Mouse (Mus musculus): ENCODE data around the gene Hspa1a. TPM values are rescaled to one million over a fixed set of nuclear protein-coding genes. Genes with fewer than 3 reads are reported as not detected.

Gene Hspa1a
- polyA plus RNA-seq, 1 experiment: 1.9 TPM

GRCm38 (mm10) chr17:34927306-34928019 is 44.5 kb downstream of the Hspa1a start:
- H3K27ac ChIP-seq (ENCODE audit: control insufficient read depth, insufficient read depth, low read depth, low read length, poor library complexity): no peak overlapping the region
- TF ChIP-seq CTCF (IDR thresholded peaks at IDR 0.05; ENCODE audit: control insufficient read depth, insufficient read depth, low read length): no peak
- H3K4me3 ChIP-seq (replicated peaks; ENCODE audit: control insufficient read depth, low read depth, low read length): no peak overlapping the region
- 89% methylated on average over 18 of the region's 18 CpGs for WGBS
- no peaks in the 10 kb centered on the region; the same call in 1 of the 2 replicates for H3K4me1 ChIP-seq (ENCODE audit: control insufficient read depth, insufficient read depth, low read length)

GRCm38 (mm10) chr17:34924258-34924657 is 47.7 kb downstream of the Hspa1a start:
- no peak overlapping the region for H3K4me3 ChIP-seq (replicated peaks; ENCODE audit: control insufficient read depth, low read depth, low read length)
- TF ChIP-seq CTCF (IDR thresholded peaks at IDR 0.05; ENCODE audit: control insufficient read depth, insufficient read depth, low read length): no peak
- H3K27ac ChIP-seq (ENCODE audit: control insufficient read depth, insufficient read depth, low read depth, low read length, poor library complexity): no peak overlapping the region
- WGBS: 32% methylated on average over 5 of the region's 5 CpGs
- H3K4me1 ChIP-seq (ENCODE audit: control insufficient read depth, insufficient read depth, low read length): no peaks in the 10 kb centered on the region; the same call in 1 of the 2 replicates

GRCm38 (mm10) chr17:34922939-34923338 is 49.0 kb downstream of the Hspa1a start:
- TF ChIP-seq CTCF (IDR thresholded peaks at IDR 0.05; ENCODE audit: control insufficient read depth, insufficient read depth, low read length) (no peak), POLR2A (IDR thresholded peaks at IDR 0.05; ENCODE audit: borderline replicate concordance, control insufficient read depth, low read depth, low read length) (no peak)
- Histone ChIP-seq H3K4me3 (replicated peaks; ENCODE audit: control insufficient read depth, low read depth, low read length) (no peak overlapping the region), H3K27ac (ENCODE audit: control insufficient read depth, insufficient read depth, low read depth, low read length, poor library complexity) (no peak overlapping the region), H3K4me1 (ENCODE audit: control insufficient read depth, insufficient read depth, low read length) (no peaks in the 10 kb centered on the region; the same call in 1 of the 2 replicates)
- 58% methylated on average over 6 of the region's 6 CpGs for WGBS

Other genes with a start within 250 kb of the Hspa1a start
- gene C4b, start 228.3 kb downstream of the Hspa1a start, polyA plus RNA-seq (2011; ENCODE audit: insufficient read depth, insufficient read length, low replicate concordance, missing spikeins): 10.9 and 11.5 TPM in 2 replicates
- gene Cyp21a1, start 167.6 kb downstream of the Hspa1a start, polyA plus RNA-seq (2011; ENCODE audit: insufficient read depth, insufficient read length, low replicate concordance, missing spikeins): not detected in 2 replicates
- gene Stk19, start 135.2 kb downstream of the Hspa1a start, polyA plus RNA-seq (2011; ENCODE audit: insufficient read depth, insufficient read length, low replicate concordance, missing spikeins): 44.0 and 63.6 TPM in 2 replicates
- 52.4 and 73.3 TPM in 2 replicates for gene Dxo, start 135.1 kb downstream of the Hspa1a start, polyA plus RNA-seq (2011; ENCODE audit: insufficient read depth, insufficient read length, low replicate concordance, missing spikeins)
- gene Skiv2l, start 121.9 kb downstream of the Hspa1a start, polyA plus RNA-seq (2011; ENCODE audit: insufficient read depth, insufficient read length, low replicate concordance, missing spikeins): 31.0 and 67.7 TPM in 2 replicates
- 13.1 and 42.2 TPM in 2 replicates for gene Nelfe, start 121.8 kb downstream of the Hspa1a start, polyA plus RNA-seq (2011; ENCODE audit: insufficient read depth, insufficient read length, low replicate concordance, missing spikeins)
- gene Cfb, start 109.6 kb downstream of the Hspa1a start, polyA plus RNA-seq (2011; ENCODE audit: insufficient read depth, insufficient read length, low replicate concordance, missing spikeins): 8.4 and 14.5 TPM in 2 replicates
- 2.8 and 5.7 TPM in 2 replicates for gene Zbtb12, start 92.7 kb downstream of the Hspa1a start, polyA plus RNA-seq (2011; ENCODE audit: insufficient read depth, insufficient read length, low replicate concordance, missing spikeins)
- 2.0 TPM in 1 of 2 replicates, not detected in the other for gene Gm20547, start 90.1 kb downstream of the Hspa1a start, polyA plus RNA-seq (2011; ENCODE audit: insufficient read depth, insufficient read length, low replicate concordance, missing spikeins)
- 3.7 and 5.9 TPM in 2 replicates for gene C2, start 73.9 kb downstream of the Hspa1a start, polyA plus RNA-seq (2011; ENCODE audit: insufficient read depth, insufficient read length, low replicate concordance, missing spikeins)
- 60.6 and 104 TPM in 2 replicates for gene Ehmt2, start 73.7 kb downstream of the Hspa1a start, polyA plus RNA-seq (2011; ENCODE audit: insufficient read depth, insufficient read length, low replicate concordance, missing spikeins)
- 1.3 TPM in 1 of 2 replicates, not detected in the other for gene Slc44a4, start 57.7 kb downstream of the Hspa1a start, polyA plus RNA-seq (2011; ENCODE audit: insufficient read depth, insufficient read length, low replicate concordance, missing spikeins)
- 18.1 and 33.6 TPM in 2 replicates for gene Neu1, start 40.9 kb downstream of the Hspa1a start, polyA plus RNA-seq (2011; ENCODE audit: insufficient read depth, insufficient read length, low replicate concordance, missing spikeins)
- 1.3 and 5.5 TPM in 2 replicates for gene Hspa1b, start 12.9 kb downstream of the Hspa1a start, polyA plus RNA-seq (2011; ENCODE audit: insufficient read depth, insufficient read length, low replicate concordance, missing spikeins)
- gene Gm20481, start 2.2 kb downstream of the Hspa1a start, polyA plus RNA-seq (2011; ENCODE audit: insufficient read depth, insufficient read length, low replicate concordance, missing spikeins): not detected in 2 replicates
- gene Hspa1l, start 547 bp upstream of the Hspa1a start, polyA plus RNA-seq (2011; ENCODE audit: insufficient read depth, insufficient read length, low replicate concordance, missing spikeins): not detected in 2 replicates
- 70.0 and 84.5 TPM in 2 replicates for gene Lsm2, start 9.7 kb upstream of the Hspa1a start, polyA plus RNA-seq (2011; ENCODE audit: insufficient read depth, insufficient read length, low replicate concordance, missing spikeins)
- gene Vars, start 28.8 kb upstream of the Hspa1a start, polyA plus RNA-seq (2011; ENCODE audit: insufficient read depth, insufficient read length, low replicate concordance, missing spikeins): 117 and 158 TPM in 2 replicates
- gene Vwa7, start 44.4 kb upstream of the Hspa1a start, polyA plus RNA-seq (2011; ENCODE audit: insufficient read depth, insufficient read length, low replicate concordance, missing spikeins): 0.77 and 1.2 TPM in 2 replicates
- 18.9 and 31.7 TPM in 2 replicates for gene Sapcd1, start 55.9 kb upstream of the Hspa1a start, polyA plus RNA-seq (2011; ENCODE audit: insufficient read depth, insufficient read length, low replicate concordance, missing spikeins)
- gene Msh5, start 74.6 kb upstream of the Hspa1a start, polyA plus RNA-seq (2011; ENCODE audit: insufficient read depth, insufficient read length, low replicate concordance, missing spikeins): 12.1 and 17.2 TPM in 2 replicates
- 76.2 and 141 TPM in 2 replicates for gene Clic1, start 77.8 kb upstream of the Hspa1a start, polyA plus RNA-seq (2011; ENCODE audit: insufficient read depth, insufficient read length, low replicate concordance, missing spikeins)
- gene Ddah2, start 86.9 kb upstream of the Hspa1a start, polyA plus RNA-seq (2011; ENCODE audit: insufficient read depth, insufficient read length, low replicate concordance, missing spikeins): 12.5 and 15.2 TPM in 2 replicates
- gene Ly6g6c, start 93.2 kb upstream of the Hspa1a start, polyA plus RNA-seq (2011; ENCODE audit: insufficient read depth, insufficient read length, low replicate concordance, missing spikeins): 1.6 and 1.7 TPM in 2 replicates
- gene Mpig6b, start 94.0 kb upstream of the Hspa1a start, polyA plus RNA-seq (2011; ENCODE audit: insufficient read depth, insufficient read length, low replicate concordance, missing spikeins): 16.5 and 35.6 TPM in 2 replicates
- 1.3 TPM in 1 of 2 replicates, not detected in the other for gene Ly6g6e, start 104.7 kb upstream of the Hspa1a start, polyA plus RNA-seq (2011; ENCODE audit: insufficient read depth, insufficient read length, low replicate concordance, missing spikeins)
- 9.2 and 26.2 TPM in 2 replicates for gene Ly6g6d, start 105.9 kb upstream of the Hspa1a start, polyA plus RNA-seq (2011; ENCODE audit: insufficient read depth, insufficient read length, low replicate concordance, missing spikeins)
- gene Ly6g6f, start 113.5 kb upstream of the Hspa1a start, polyA plus RNA-seq (2011; ENCODE audit: insufficient read depth, insufficient read length, low replicate concordance, missing spikeins): 14.3 and 53.1 TPM in 2 replicates
- 48.7 and 73.1 TPM in 2 replicates for gene Abhd16a, start 117.1 kb upstream of the Hspa1a start, polyA plus RNA-seq (2011; ENCODE audit: insufficient read depth, insufficient read length, low replicate concordance, missing spikeins)
- gene Ly6g5c, start 136.1 kb upstream of the Hspa1a start, polyA plus RNA-seq (2011; ENCODE audit: insufficient read depth, insufficient read length, low replicate concordance, missing spikeins): not detected in 2 replicates
- gene Ly6g5b, start 143.3 kb upstream of the Hspa1a start, polyA plus RNA-seq (2011; ENCODE audit: insufficient read depth, insufficient read length, low replicate concordance, missing spikeins): 3.4 and 4.7 TPM in 2 replicates
- gene Gpank1, start 149.3 kb upstream of the Hspa1a start, polyA plus RNA-seq (2011; ENCODE audit: insufficient read depth, insufficient read length, low replicate concordance, missing spikeins): 29.8 and 39.0 TPM in 2 replicates
- gene Csnk2b, start 149.9 kb upstream of the Hspa1a start, polyA plus RNA-seq (2011; ENCODE audit: insufficient read depth, insufficient read length, low replicate concordance, missing spikeins): 155 and 166 TPM in 2 replicates
- 6.8 and 20.2 TPM in 2 replicates for gene D17H6S53E, start 154.2 kb upstream of the Hspa1a start, polyA plus RNA-seq (2011; ENCODE audit: insufficient read depth, insufficient read length, low replicate concordance, missing spikeins)
- gene Apom, start 159.9 kb upstream of the Hspa1a start, polyA plus RNA-seq (2011; ENCODE audit: insufficient read depth, insufficient read length, low replicate concordance, missing spikeins): 6.0 TPM in 1 of 2 replicates, not detected in the other
- 104 and 195 TPM in 2 replicates for gene Bag6, start 163.0 kb upstream of the Hspa1a start, polyA plus RNA-seq (2011; ENCODE audit: insufficient read depth, insufficient read length, low replicate concordance, missing spikeins)
- 208 and 214 TPM in 2 replicates for gene Prrc2a, start 192.7 kb upstream of the Hspa1a start, polyA plus RNA-seq (2011; ENCODE audit: insufficient read depth, insufficient read length, low replicate concordance, missing spikeins)
- 48.9 and 51.7 TPM in 2 replicates for gene Aif1, start 203.9 kb upstream of the Hspa1a start, polyA plus RNA-seq (2011; ENCODE audit: insufficient read depth, insufficient read length, low replicate concordance, missing spikeins)
- 50.4 and 139 TPM in 2 replicates for gene Lst1, start 216.3 kb upstream of the Hspa1a start, polyA plus RNA-seq (2011; ENCODE audit: insufficient read depth, insufficient read length, low replicate concordance, missing spikeins)
- 38.6 and 66.2 TPM in 2 replicates for gene Ltb, start 222.3 kb upstream of the Hspa1a start, polyA plus RNA-seq (2011; ENCODE audit: insufficient read depth, insufficient read length, low replicate concordance, missing spikeins)
- gene Tnf, start 229.9 kb upstream of the Hspa1a start, polyA plus RNA-seq (2011; ENCODE audit: insufficient read depth, insufficient read length, low replicate concordance, missing spikeins): 3.2 and 7.4 TPM in 2 replicates
- 3.5 and 4.4 TPM in 2 replicates for gene Lta, start 233.2 kb upstream of the Hspa1a start, polyA plus RNA-seq (2011; ENCODE audit: insufficient read depth, insufficient read length, low replicate concordance, missing spikeins)
- gene Gm16181, start 248.7 kb upstream of the Hspa1a start, polyA plus RNA-seq (2011; ENCODE audit: insufficient read depth, insufficient read length, low replicate concordance, missing spikeins): not detected in 2 replicates

All from bone marrow, adult 2 months (tissue).